ENCODE assay signal across 8 mouse cellular contexts in genomic region chr8:61274602-61275462, GRCm38 (mm10). TPM values are rescaled to one million over a fixed set of nuclear protein-coding genes. Genes with fewer than 3 reads are reported as not detected.
DNase-seq lines count a peak whose midpoint lies in the region; ATAC-seq and TF ChIP-seq lines count a peak whose summit lies in the region.

No protein-coding gene starts in this region.

- peak overlapping the region; percentile 16; the same call in 1 of the 2 replicates for H3K4me2 ChIP-seq in embryonic facial prominence, embryonic 13.5 days
- no peak overlapping the region for H3K4me2 ChIP-seq in hindbrain, postnatal 0 days (ENCODE audit: low read depth, low read length)
- H3K4me2 ChIP-seq in lung, embryonic 16.5 days (ENCODE audit: low read depth, low read length): no peak overlapping the region

- ATAC-seq in embryonic facial prominence, embryonic 13.5 days (ENCODE audit: insufficient number of reproducible peaks, insufficient read depth, low FRiP score, low TSS enrichment, low read depth): no peak
- ATAC-seq in hindbrain, postnatal 0 days: 0 out of 2 replicates have a peak, but pooled peaks have one; percentile 38
- ATAC-seq in lung, embryonic 16.5 days (ENCODE audit: low read depth): peak; percentile 64
- ATAC-seq in CD4-positive, CD25-positive, alpha-beta regulatory T cell, adult 4 months: no peak

- H3K27me3 ChIP-seq in embryonic facial prominence, embryonic 13.5 days: no peaks in the 10 kb centered on the region
- no peaks in the 10 kb centered on the region for H3K27me3 ChIP-seq in hindbrain, postnatal 0 days (ENCODE audit: insufficient read depth, low read length)
- no peaks in the 10 kb centered on the region for H3K27me3 ChIP-seq in lung, embryonic 16.5 days (ENCODE audit: control insufficient read depth, insufficient read depth, low read depth, low read length)

- no peak overlapping the region for H3K4me3 ChIP-seq in embryonic facial prominence, embryonic 13.5 days
- H3K4me3 ChIP-seq in hindbrain, postnatal 0 days (ENCODE audit: low read length): no peak overlapping the region
- no peak overlapping the region for H3K4me3 ChIP-seq in lung, embryonic 16.5 days (ENCODE audit: low read length)

- WGBS in embryonic facial prominence, embryonic 13.5 days: 32% methylated on average over 10 of the region's 10 CpGs
- 39% methylated on average over 10 of the region's 10 CpGs for WGBS in hindbrain, postnatal 0 days
- 21% methylated on average over 10 of the region's 10 CpGs for WGBS in lung, embryonic 16.5 days

- H3K27ac ChIP-seq in embryonic facial prominence, embryonic 13.5 days: peak overlapping the region; percentile 71
- no peak overlapping the region for H3K27ac ChIP-seq in hindbrain, postnatal 0 days
- H3K27ac ChIP-seq in lung, embryonic 16.5 days (ENCODE audit: low read length): peak overlapping the region; percentile 56

- peak; percentile 67 for DNase-seq in NIH3T3 (ENCODE audit: low read depth)
- peak; percentile 32 for DNase-seq in hindbrain, postnatal 0 days (ENCODE audit: low spot score)
- DNase-seq in natural killer cell, adult 2 months (ENCODE audit: low spot score in 2 of 2): no peak
- no peak for DNase-seq in urinary bladder, postnatal 10 days (ENCODE audit: low spot score)
- no peak for DNase-seq in gastrocnemius, postnatal 10 days

- H3K36me3 ChIP-seq in embryonic facial prominence, embryonic 13.5 days: peaks cover 6% of the 10 kb centered on the region
- no peaks in the 10 kb centered on the region for H3K36me3 ChIP-seq in hindbrain, postnatal 0 days (ENCODE audit: insufficient read depth, low read length)
- no peaks in the 10 kb centered on the region for H3K36me3 ChIP-seq in lung, embryonic 16.5 days (ENCODE audit: control insufficient read depth, insufficient read depth, low read length)

- no peak for TF ChIP-seq CTCF in hindbrain, postnatal 0 days (IDR thresholded peaks at IDR 0.05; ENCODE audit: low read depth)

- no peak overlapping the region for H3K9ac ChIP-seq in embryonic facial prominence, embryonic 13.5 days
- no peak overlapping the region for H3K9ac ChIP-seq in hindbrain, postnatal 0 days (replicated peaks; ENCODE audit: low read length)
- H3K9ac ChIP-seq in lung, embryonic 16.5 days (ENCODE audit: low read length): no peak overlapping the region

- H3K9me3 ChIP-seq in embryonic facial prominence, embryonic 13.5 days: no peaks in the 10 kb centered on the region
- H3K9me3 ChIP-seq in hindbrain, postnatal 0 days (ENCODE audit: low read length): no peaks in the 10 kb centered on the region
- H3K9me3 ChIP-seq in lung, embryonic 16.5 days (ENCODE audit: control insufficient read depth, low read length): no peaks in the 10 kb centered on the region

- H3K4me1 ChIP-seq in embryonic facial prominence, embryonic 13.5 days: peaks cover 64% of the 10 kb centered on the region
- no peaks in the 10 kb centered on the region; the same call in 1 of the 2 replicates for H3K4me1 ChIP-seq in hindbrain, postnatal 0 days (ENCODE audit: insufficient read depth, low read length)
- H3K4me1 ChIP-seq in lung, embryonic 16.5 days (replicated peaks; ENCODE audit: control insufficient read depth, insufficient read depth, low read length): peaks cover 70% of the 10 kb centered on the region

RNA-seq across cellular contexts. Expression of gene Sh3rf1, which starts 51.2 kb away (rescaled TPM):
- polyA plus RNA-seq in embryonic facial prominence, embryonic 13.5 days (2015; fragmentation: Nextera tagmentation; extraction: Ambion mirVana): 14.9 and 16.1 TPM in 2 replicates
- total RNA-seq in hindbrain, postnatal 0 days (2014; rRNA removed): 31.3 and 33.9 TPM in 2 replicates
- polyA plus RNA-seq in hindbrain, postnatal 0 days (2015; fragmentation: Nextera tagmentation; extraction: Ambion mirVana): 17.8 and 17.9 TPM in 2 replicates
- 17.8 and 18.7 TPM in 2 replicates for polyA plus RNA-seq in lung, embryonic 16.5 days (2015; fragmentation: Nextera tagmentation; extraction: Ambion mirVana)
- 1 to 10 TPM; 4.2 to 6.5 TPM for total RNA-seq in gastrocnemius, postnatal 10 days (2021)
- 1 to 10 TPM; 7.4 to 8.0 TPM for polyA plus RNA-seq in CD4-positive, CD25-positive, alpha-beta regulatory T cell, adult 4 months (2017; shearing (Covaris generic))

Comparison
In these comparisons a context has a peak if more than half of its experiments do, and no peak if none do; other contexts are left out.
1. DNase-seq: peak in NIH3T3 (single experiment) and hindbrain, postnatal 0 days (single experiment); none in natural killer cell, adult 2 months (0 of 2), urinary bladder, postnatal 10 days (single experiment) and gastrocnemius, postnatal 10 days (single experiment).
2. ATAC-seq: peak in hindbrain, postnatal 0 days (single experiment) and lung, embryonic 16.5 days (single experiment); none in embryonic facial prominence, embryonic 13.5 days (single experiment) and CD4-positive, CD25-positive, alpha-beta regulatory T cell, adult 4 months (single experiment).